Mouse (Mus musculus) spleen, adult 2 months (tissue): Measurements from ENCODE around the gene Clip4. TPM values are rescaled to one million over a fixed set of nuclear protein-coding genes. Genes with fewer than 3 reads are reported as not detected.

Experiments used
- DNase-seq, 2 experiments: peaks; one replicate each; pipeline versions ENCODE4 v3.0.0 to v3.0.0-alpha.2; 2012 to 2021; ENCODE audit warnings: low spot score in 2 of 2, low read depth in 1 of 2
- H3K27ac ChIP-seq: fragments of 200-500 bp; 2 replicates; pipeline ENCODE4 v1.5.1; 2012; ENCODE audit warnings: low read length, inconsistent platforms; ENCODE audit not compliant: insufficient read depth
- H3K27me3 ChIP-seq: fragments of 200-500 bp; 2 replicates; pipeline ENCODE4 v1.6.1; 2012; ENCODE audit warnings: mild to moderate bottlenecking, moderate library complexity, low read length, inconsistent platforms; ENCODE audit not compliant: control insufficient read depth, insufficient read depth
- H3K36me3 ChIP-seq: fragments of 200-500 bp; 2 replicates; pipeline ENCODE4 v1.6.1; 2012; ENCODE audit warnings: mild to moderate bottlenecking, low read length, inconsistent platforms; ENCODE audit not compliant: control insufficient read depth, insufficient read depth
- H3K4me1 ChIP-seq: fragments of 200-500 bp; 2 replicates; pipeline ENCODE4 v1.6.1; 2011; ENCODE audit warnings: inconsistent platforms; ENCODE audit not compliant: control insufficient read depth, insufficient read depth, insufficient read length
- H3K4me3 ChIP-seq: fragments of 200-500 bp; 2 replicates; pipeline ENCODE4 v1.5.1; 2011; ENCODE audit warnings: mild to moderate bottlenecking, inconsistent platforms; ENCODE audit not compliant: insufficient read depth, insufficient read length; ENCODE audit errors: extremely low read depth
- CTCF ChIP-seq: fragments of 200-500 bp; IDR thresholded peaks from 2 replicates; pipeline ENCODE4 v1.5.1; 2011; ENCODE audit warnings: mild to moderate bottlenecking, inconsistent platforms; ENCODE audit not compliant: insufficient read depth, insufficient read length, insufficient replicate concordance; ENCODE audit errors: extremely low read depth
- POLR2A ChIP-seq: fragments of 200-500 bp; IDR thresholded peaks from 2 replicates; pipeline ENCODE4 v1.6.1; 2011; ENCODE audit warnings: low read depth, low read length, inconsistent platforms
- WGBS: fragments of 180-500 bp; shearing (Covaris S2); methylation state at CpG from one replicate; pipeline ENCODE4 v1.1.7; 2018; 5-methylcytosine and 5-hydroxymethylcytosine counted together
- polyA plus RNA-seq: library from polyadenylated mRNA; depleted of rRNA; stranded (reverse); fragments of >200 nt; gene quantifications from 2 replicates; pipeline ENCODE4 v1.2.3, GENCODE M21; 2012; rRNA removed

The Clip4 gene
- polyA plus RNA-seq, 1 experiment: 0.69 TPM

DNA sequence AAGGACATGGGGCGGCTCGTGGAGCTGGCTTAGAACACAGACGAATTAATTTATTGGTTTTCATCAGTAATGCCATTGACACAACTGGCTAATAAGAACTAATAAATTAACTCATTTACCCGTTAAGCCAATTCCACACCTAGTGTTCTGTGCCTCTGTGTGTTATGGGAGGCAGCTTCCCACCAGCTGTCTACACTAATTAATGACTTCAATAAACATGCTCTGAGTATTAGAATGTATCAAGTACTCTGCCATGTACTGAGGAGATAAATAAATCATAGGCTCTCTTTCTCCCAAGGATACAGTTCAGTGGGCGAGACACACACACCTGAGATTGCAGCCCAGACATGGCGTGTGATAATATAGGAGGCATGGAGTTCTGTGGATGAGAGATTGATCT is 113.1 kb downstream of the Clip4 start:
- Histone ChIP-seq H3K4me1 (no peaks in the 10 kb centered on the region), H3K36me3 (no peaks in the 10 kb centered on the region), H3K27ac (no peak overlapping the region), H3K4me3 (no peak overlapping the region), H3K27me3 (no peaks in the 10 kb centered on the region; the same call in 1 of the 2 replicates)
- DNase-seq: no peak
- WGBS: 89% methylated on average over 6 of the region's 6 CpGs
- no peak for TF ChIP-seq CTCF
- TF ChIP-seq POLR2A: no peak

DNA sequence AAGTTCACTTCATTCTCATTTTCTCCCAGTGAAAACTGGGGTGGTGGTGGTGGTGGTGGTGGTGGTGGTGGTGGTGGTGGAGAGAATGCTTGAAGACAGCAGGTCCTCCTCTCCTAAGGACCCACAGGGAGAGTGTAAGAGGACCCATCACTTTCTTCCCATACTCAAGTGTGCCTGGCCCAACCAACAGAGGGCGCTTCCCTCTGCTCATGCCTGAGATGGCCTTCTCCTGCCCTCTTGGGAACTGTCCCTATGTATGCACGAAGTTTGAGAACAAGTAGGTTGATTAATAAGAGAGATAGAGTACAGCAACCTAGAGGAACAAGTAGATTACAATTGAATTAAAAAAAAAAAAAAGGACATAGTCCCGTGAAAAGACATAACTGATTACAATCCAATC is 140.8 kb downstream of the Clip4 start:
- H3K27me3 ChIP-seq: no peaks in the 10 kb centered on the region
- 23% methylated on average over 3 of the region's 3 CpGs for WGBS
- TF ChIP-seq POLR2A (no peak), CTCF (peak; percentile 33; the same call in 1 of the 2 replicates)
- DNase-seq: peak in 1 of 2 experiments; percentile 6
- H3K27ac ChIP-seq: no peak overlapping the region
- H3K4me1 ChIP-seq: no peaks in the 10 kb centered on the region
- H3K4me3 ChIP-seq: no peak overlapping the region
- H3K36me3 ChIP-seq: no peaks in the 10 kb centered on the region

DNA sequence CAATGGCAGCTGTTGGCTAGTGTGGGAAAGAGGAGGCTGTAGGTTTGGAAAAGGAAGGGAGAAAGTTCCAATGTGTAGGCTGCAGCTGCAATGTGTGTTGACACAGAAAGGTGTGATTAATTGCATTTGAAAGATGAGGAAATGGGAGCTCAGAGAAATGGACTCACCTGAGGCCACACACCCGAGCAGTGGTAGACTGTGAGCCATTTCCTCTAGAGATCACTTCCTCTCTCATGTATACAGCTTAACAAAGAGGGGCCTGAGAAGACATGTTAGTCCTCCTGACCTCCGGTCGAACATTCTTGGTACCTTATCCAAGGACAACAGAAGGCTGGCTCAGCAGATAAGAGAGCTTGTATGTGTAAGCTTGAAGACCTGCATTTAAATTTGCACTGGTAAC is 144.9 kb downstream of the Clip4 start:
- no peak for DNase-seq
- no peaks in the 10 kb centered on the region for H3K36me3 ChIP-seq
- no peaks in the 10 kb centered on the region for H3K4me1 ChIP-seq
- no peak overlapping the region for H3K27ac ChIP-seq
- no peak overlapping the region for H3K4me3 ChIP-seq
- H3K27me3 ChIP-seq: no peaks in the 10 kb centered on the region
- 39% methylated on average over 3 of the region's 3 CpGs for WGBS
- TF ChIP-seq CTCF: no peak
- TF ChIP-seq POLR2A: no peak

Other genes starting within 250 kb of the Clip4 start
- gene Ndc80, start 241.6 kb upstream of the Clip4 start, polyA plus RNA-seq: 0.46 and 0.48 TPM in 2 replicates
- not detected in 2 replicates for gene Spdya, start 216.4 kb upstream of the Clip4 start, polyA plus RNA-seq
- gene Wdr43, start 152.6 kb upstream of the Clip4 start, polyA plus RNA-seq: 7.5 and 11.4 TPM in 2 replicates
- 0.04 and 0.09 TPM in 2 replicates for gene Togaram2, start 95.2 kb upstream of the Clip4 start, polyA plus RNA-seq
- not detected in 2 replicates for gene Pcare, start 15.6 kb upstream of the Clip4 start, polyA plus RNA-seq